In genomic region chr3:86142934-86143317, GRCm38 (mm10) we compare ENCODE assay signal across 8 mouse cellular contexts. TPM values are rescaled to one million over a fixed set of nuclear protein-coding genes. Genes with fewer than 3 reads are reported as not detected.
DNase-seq lines count a peak whose midpoint lies in the region; ATAC-seq and TF ChIP-seq lines count a peak whose summit lies in the region.

No protein-coding gene starts in this region.

- in situ Hi-C loops in Patski (cut with MboI; ENCODE audit: low pct_unique_long_range_greater_than_20kb) = loop anchor here (5.0 kb wide), 1 partner anchor 79 kb away; the partner anchor contains the start of gene Lrba

- H3K9me3 ChIP-seq in heart, embryonic 15.5 days (replicated peaks) = no peaks in the 10 kb centered on the region
- no peaks in the 10 kb centered on the region for H3K9me3 ChIP-seq in hindbrain, embryonic 14.5 days (ENCODE audit: control insufficient read depth, low read length)
- H3K9me3 ChIP-seq in midbrain, embryonic 14.5 days (ENCODE audit: control insufficient read depth, low read length) = no peaks in the 10 kb centered on the region

- H3K27me3 ChIP-seq in heart, embryonic 15.5 days = no peaks in the 10 kb centered on the region
- no peaks in the 10 kb centered on the region for H3K27me3 ChIP-seq in Patski
- no peaks in the 10 kb centered on the region for H3K27me3 ChIP-seq in hindbrain, embryonic 14.5 days (ENCODE audit: control insufficient read depth, insufficient read depth, low read length)
- H3K27me3 ChIP-seq in midbrain, embryonic 14.5 days (ENCODE audit: control insufficient read depth, insufficient read depth, low read length) = no peaks in the 10 kb centered on the region

- DNase-seq in heart, postnatal 4 days = no peak
- DNase-seq in Patski (ENCODE audit: low read depth, low spot score) = no peak
- DNase-seq in hindbrain, embryonic 14.5 days (ENCODE audit: low spot score) = no peak
- DNase-seq in midbrain, embryonic 14.5 days = no peak
- no peak for DNase-seq in urinary bladder, postnatal 4 days (ENCODE audit: low spot score in 2 of 2)
- no peak for DNase-seq in ovary, postnatal 14 days (ENCODE audit: low spot score)
- DNase-seq in retina, embryonic 14.5 days (ENCODE audit: low spot score) = no peak

- CTCF ChIA-PET in Patski (lab: Charles Lee) = interaction anchor here (0.9 kb wide), 1 partner anchor 79 kb away, joined by 3 read pairs; no protein-coding TSS in a partner anchor

- H3K4me2 ChIP-seq in heart, embryonic 15.5 days = peak overlapping the region; percentile 23; the same call in 1 of the 2 replicates
- H3K4me2 ChIP-seq in hindbrain, embryonic 14.5 days (replicated peaks) = peak overlapping the region; percentile 43
- H3K4me2 ChIP-seq in midbrain, embryonic 14.5 days (ENCODE audit: low read length) = peak overlapping the region; percentile 43

- 35% methylated on average over 6 of the region's 6 CpGs for WGBS in heart, embryonic 15.5 days
- 43% methylated on average over 6 of the region's 6 CpGs for WGBS in hindbrain, embryonic 14.5 days
- WGBS in midbrain, embryonic 14.5 days = 36% methylated on average over 6 of the region's 6 CpGs

- H3K4me1 ChIP-seq in heart, embryonic 15.5 days (replicated peaks) = peaks cover 16% of the 10 kb centered on the region
- H3K4me1 ChIP-seq in hindbrain, embryonic 14.5 days (replicated peaks; ENCODE audit: control insufficient read depth, insufficient read depth, low read length) = peaks cover 9% of the 10 kb centered on the region
- H3K4me1 ChIP-seq in midbrain, embryonic 14.5 days (ENCODE audit: control insufficient read depth, insufficient read depth, low read length) = peaks cover 9% of the 10 kb centered on the region

- no peak overlapping the region for H3K9ac ChIP-seq in heart, embryonic 15.5 days
- peak overlapping the region; percentile 49 for H3K9ac ChIP-seq in hindbrain, embryonic 14.5 days
- H3K9ac ChIP-seq in midbrain, embryonic 14.5 days (replicated peaks; ENCODE audit: low read length) = peak overlapping the region; percentile 21

- no peak overlapping the region for H3K27ac ChIP-seq in heart, embryonic 15.5 days
- peak overlapping the region; percentile 36; the same call in 1 of the 2 replicates for H3K27ac ChIP-seq in hindbrain, embryonic 14.5 days
- H3K27ac ChIP-seq in midbrain, embryonic 14.5 days (replicated peaks; ENCODE audit: low read depth, low read length) = no peak overlapping the region

- TF ChIP-seq CTCF in Patski (IDR thresholded peaks at IDR 0.05) = no peak

- 0 out of 2 replicates have a peak, but pooled peaks have one; percentile 1 for ATAC-seq in heart, embryonic 15.5 days (replicated peaks; ENCODE audit: insufficient number of reproducible peaks, insufficient read depth, low FRiP score, low read depth)
- peak; percentile 24 for ATAC-seq in Patski
- ATAC-seq in hindbrain, embryonic 14.5 days (ENCODE audit: low FRiP score) = peak; percentile 39; the same call in 1 of the 2 replicates
- no peak for ATAC-seq in midbrain, embryonic 14.5 days (ENCODE audit: low FRiP score, low TSS enrichment)

- H3K4me3 ChIP-seq in heart, embryonic 15.5 days = peak overlapping the region; percentile 98; the same call in 1 of the 2 replicates
- no peak overlapping the region for H3K4me3 ChIP-seq in hindbrain, embryonic 14.5 days (replicated peaks; ENCODE audit: low read length)
- H3K4me3 ChIP-seq in midbrain, embryonic 14.5 days (replicated peaks; ENCODE audit: low read depth, low read length) = no peak overlapping the region

- POLR2A ChIA-PET in Patski (lab: Charles Lee) = interaction anchor here (0.5 kb wide), 1 partner anchor 93 kb away, joined by 3 read pairs; no protein-coding TSS in a partner anchor

- H3K36me3 ChIP-seq in heart, embryonic 15.5 days = peaks cover 29% of the 10 kb centered on the region
- peaks cover 35% of the 10 kb centered on the region for H3K36me3 ChIP-seq in hindbrain, embryonic 14.5 days (replicated peaks; ENCODE audit: control insufficient read depth, insufficient read depth)
- H3K36me3 ChIP-seq in midbrain, embryonic 14.5 days (ENCODE audit: control insufficient read depth, insufficient read depth, low read length) = peaks cover 31% of the 10 kb centered on the region

RNA-seq across cellular contexts. Expression of gene Rps3a1, which starts 0.4 kb away (rescaled TPM):
- 668 and 746 TPM in 2 replicates for polyA plus RNA-seq in heart, embryonic 15.5 days (2015; fragmentation: Nextera tagmentation; extraction: Ambion mirVana)
- total RNA-seq in heart, postnatal 4 days (2021) = 100 to 1,000 TPM; 752 to 761 TPM
- polyA plus RNA-seq in Patski (2021) = 1,398 TPM
- 624 and 685 TPM in 2 replicates for polyA plus RNA-seq in hindbrain, embryonic 14.5 days (2014; fragmentation: Nextera tagmentation; extraction: Ambion mirVana)
- 659 and 721 TPM in 2 replicates for polyA plus RNA-seq in midbrain, embryonic 14.5 days (2014; fragmentation: Nextera tagmentation; extraction: Ambion mirVana)
